Mouse (Mus musculus): ENCODE data around the gene Ofcc1. TPM values are rescaled to one million over a fixed set of nuclear protein-coding genes. Genes with fewer than 3 reads are reported as not detected.

The Ofcc1 gene
- not detected in 2 replicates for polyA plus RNA-seq (2015; fragmentation: Nextera tagmentation; extraction: Ambion mirVana)

GRCm38 (mm10) chr13:40361288-40361687 lies at the start of gene Ofcc1:
Ofcc1 (minus strand) TSS chr13:40361450.

All from adrenal gland, postnatal 0 days (tissue).